Mouse (Mus musculus) neutrophil, adult 5-6 weeks (primary cell): Measurements from ENCODE around the gene Fgfr2. TPM values are rescaled to one million over a fixed set of nuclear protein-coding genes. Genes with fewer than 3 reads are reported as not detected.

Experiments
- ATAC-seq: fragments of 151-379, 151-347 bp; 2 replicates; pipeline ENCODE4 v1.8.0; 2017; ENCODE audit warnings: mild to moderate bottlenecking, moderate TSS enrichment; ENCODE audit not compliant: insufficient number of reproducible peaks, poor library complexity, low FRiP score, severe bottlenecking; ENCODE audit errors: extremely low read depth
- total RNA-seq: library from RNA; stranded (forward); fragments of 200-1000 nt; gene quantifications from 2 replicates; pipeline ENCODE4 v1.2.3, GENCODE M21; 2017

The Fgfr2 gene
- total RNA-seq, 1 experiment from 2014 or later = not detected

GRCm38 (mm10) chr7:132575623-132576022 lies 547.5 kb downstream of the Fgfr2 start:
- ATAC-seq = peak; percentile 76

GRCm38 (mm10) chr7:132574646-132575045 lies 548.5 kb downstream of the Fgfr2 start:
- ATAC-seq = no peak

GRCm38 (mm10) chr7:132573205-132573604 lies 549.9 kb downstream of the Fgfr2 start:
- no peak for ATAC-seq

- no peak for ATAC-seq
Observed at GRCm38 (mm10) chr7:132572738-132573137, 550.4 kb downstream of the Fgfr2 start.

GRCm38 (mm10) chr7:132571481-132571880 lies 551.7 kb downstream of the Fgfr2 start:
- no peak for ATAC-seq

GRCm38 (mm10) chr7:132570071-132570470 lies 553.1 kb downstream of the Fgfr2 start:
- no peak for ATAC-seq

GRCm38 (mm10) chr7:132568817-132569216 lies 554.3 kb downstream of the Fgfr2 start:
- ATAC-seq = peak; percentile 97

- ATAC-seq = no peak
Observed at GRCm38 (mm10) chr7:132565831-132566230, 557.3 kb downstream of the Fgfr2 start.

GRCm38 (mm10) chr7:132559138-132559766 lies 563.9 kb downstream of the Fgfr2 start:
- ATAC-seq = no peak

GRCm38 (mm10) chr7:132558141-132558736 lies 564.9 kb downstream of the Fgfr2 start:
- no peak for ATAC-seq

GRCm38 (mm10) chr7:132556575-132556974 lies 566.6 kb downstream of the Fgfr2 start:
- no peak for ATAC-seq

- no peak for ATAC-seq
Observed at GRCm38 (mm10) chr7:132555911-132556310, 567.2 kb downstream of the Fgfr2 start.

- no peak for ATAC-seq
Observed at GRCm38 (mm10) chr7:132554091-132554490, 569.1 kb downstream of the Fgfr2 start.

- ATAC-seq = peak; percentile 90
Observed at GRCm38 (mm10) chr7:132551351-132552126, 571.6 kb downstream of the Fgfr2 start.

GRCm38 (mm10) chr7:132547126-132547525 lies 576.0 kb downstream of the Fgfr2 start:
- ATAC-seq = no peak

GRCm38 (mm10) chr7:132542427-132542826 lies 580.7 kb downstream of the Fgfr2 start:
- ATAC-seq = no peak

- no peak for ATAC-seq
Observed at GRCm38 (mm10) chr7:132541566-132541965, 581.6 kb downstream of the Fgfr2 start.

GRCm38 (mm10) chr7:132540597-132540996 lies 582.6 kb downstream of the Fgfr2 start:
- no peak for ATAC-seq

- no peak for ATAC-seq
Observed at GRCm38 (mm10) chr7:132529206-132529605, 593.9 kb downstream of the Fgfr2 start.

- no peak for ATAC-seq
Observed at GRCm38 (mm10) chr7:132513419-132513982, 609.6 kb downstream of the Fgfr2 start.
